Mouse (Mus musculus) CH12.LX (cell line): ENCODE results near the gene Bri3bp. TPM values are rescaled to one million over a fixed set of nuclear protein-coding genes. Genes with fewer than 3 reads are reported as not detected.

ENCODE experiments used
- DNase-seq: peaks from one replicate; pipeline ENCODE4 v3.0.0-alpha.2; 2013; ENCODE audit errors: extremely low read depth
- H3K27ac ChIP-seq: 2 replicates; pipeline ENCODE4 v1.5.1; 2012; ENCODE audit warnings: low read depth, mild to moderate bottlenecking, control low read depth, moderate library complexity; ENCODE audit not compliant: insufficient read depth
- H3K27me3 ChIP-seq: replicated peaks from 2 replicates; pipeline ENCODE3; 2012; ENCODE audit warnings: inconsistent platforms
- H3K36me3 ChIP-seq, 2 experiments: replicated peaks in 1 of 2; 2 replicates each; pipeline versions ENCODE3 to v1.6.1; 2012; ENCODE audit warnings: inconsistent platforms in 1 of 2, low read length in 1 of 2, mild to moderate bottlenecking in 1 of 2, mixed read lengths in 1 of 2, moderate library complexity in 1 of 2; ENCODE audit not compliant: control insufficient read depth in 1 of 2, insufficient read depth in 1 of 2
- H3K4me1 ChIP-seq, 2 experiments: 2 replicates each; pipeline ENCODE4 v1.6.1; 2012; ENCODE audit warnings: inconsistent platforms in 1 of 2, moderate library complexity in 1 of 2; ENCODE audit not compliant: insufficient read depth in 2 of 2, control insufficient read depth in 1 of 2
- H3K4me2 ChIP-seq: 2 replicates; pipeline ENCODE4 v1.6.1; 2012; ENCODE audit warnings: low read depth, mild to moderate bottlenecking, control low read depth; ENCODE audit not compliant: poor library complexity, insufficient read depth, severe bottlenecking
- H3K4me3 ChIP-seq, 3 experiments: fragments of 150-350 bp in 1 of 3; sonication (generic) in 1 of 3; replicated peaks in 1 of 3; 2 replicates each; pipeline versions ENCODE3 to v1.5.1; 2011 to 2012; ENCODE audit warnings: low read depth in 2 of 3, low read length in 2 of 3, mild to moderate bottlenecking in 2 of 3, moderate library complexity in 2 of 3, control low read depth in 1 of 3, improper control_type of control experiment in 1 of 3, inconsistent platforms in 1 of 3, mixed read lengths in 1 of 3; ENCODE audit not compliant: poor library complexity in 1 of 3
- H3K79me2 ChIP-seq: replicated peaks from 2 replicates; pipeline ENCODE4 v1.6.1; 2012; ENCODE audit warnings: mild to moderate bottlenecking, moderate library complexity; ENCODE audit not compliant: control insufficient read depth, poor library complexity, insufficient read depth, severe bottlenecking; ENCODE audit errors: extremely low read depth
- H3K9ac ChIP-seq: 2 replicates; pipeline ENCODE4 v1.6.1; 2012; ENCODE audit warnings: low read depth, mild to moderate bottlenecking, control low read depth, moderate library complexity; ENCODE audit not compliant: insufficient read depth
- H3K9me3 ChIP-seq: replicated peaks from 2 replicates; pipeline ENCODE3; 2012; ENCODE audit warnings: low read length, inconsistent platforms, mixed read lengths
- BHLHE40 ChIP-seq: IDR thresholded peaks from 2 replicates; pipeline ENCODE4 v1.6.1; 2011; ENCODE audit warnings: mild to moderate bottlenecking, low read depth, low read length, improper control_type of control experiment
- CHD1 ChIP-seq: IDR thresholded peaks from 2 replicates; pipeline ENCODE4 v1.6.1; 2012; ENCODE audit warnings: low read depth, low read length, improper control_type of control experiment, inconsistent platforms
- CHD2 ChIP-seq: IDR thresholded peaks from 2 replicates; pipeline ENCODE4 v1.6.1; 2011; ENCODE audit warnings: low read length, improper control_type of control experiment
- CTCF ChIP-seq, 2 experiments: IDR thresholded peaks in 1 of 2; conservative IDR thresholded peaks in 1 of 2; 2 replicates each; pipeline ENCODE4 v1.5.1; 2011 to 2012; ENCODE audit warnings: low read depth in 2 of 2, low read length in 2 of 2, improper control_type of control experiment in 1 of 2, inconsistent platforms in 1 of 2, mild to moderate bottlenecking in 1 of 2, moderate library complexity in 1 of 2
- E2F4 ChIP-seq: IDR thresholded peaks from 2 replicates; pipeline ENCODE4 v1.6.1; 2011; ENCODE audit warnings: low read depth, low read length, improper control_type of control experiment; ENCODE audit not compliant: insufficient replicate concordance
- ELF1 ChIP-seq: IDR thresholded peaks from 2 replicates; pipeline ENCODE4 v1.6.1; 2014; ENCODE audit warnings: low read depth, mild to moderate bottlenecking, inconsistent platforms, low read length, improper control_type of control experiment
- ETS1 ChIP-seq: conservative IDR thresholded peaks from 2 replicates; pipeline ENCODE4 v1.6.1; 2012; ENCODE audit warnings: low read depth, mild to moderate bottlenecking, inconsistent platforms, low read length, improper control_type of control experiment, moderate library complexity
- GABPA ChIP-seq: IDR thresholded peaks from 2 replicates; pipeline ENCODE4 v1.6.1; 2012; ENCODE audit warnings: low read depth, low read length, improper control_type of control experiment, inconsistent platforms; ENCODE audit not compliant: insufficient replicate concordance
- HCFC1 ChIP-seq: IDR thresholded peaks from 2 replicates; pipeline ENCODE4 v1.6.1; 2012; ENCODE audit warnings: low read depth, mild to moderate bottlenecking, inconsistent platforms, low read length, improper control_type of control experiment
- IRF4 ChIP-seq: IDR thresholded peaks from 2 replicates; pipeline ENCODE4 v1.6.1; 2014; ENCODE audit warnings: low read depth, mild to moderate bottlenecking, inconsistent platforms, low read length, improper control_type of control experiment
- JUND ChIP-seq: conservative IDR thresholded peaks from 2 replicates; pipeline ENCODE4 v1.6.1; 2011; ENCODE audit warnings: low read depth, low read length, improper control_type of control experiment
- KAT2A ChIP-seq: IDR thresholded peaks from 2 replicates; pipeline ENCODE4 v1.6.1; 2012; ENCODE audit warnings: low read length, improper control_type of control experiment, inconsistent platforms; ENCODE audit not compliant: insufficient replicate concordance
- MXI1 ChIP-seq: IDR thresholded peaks from 2 replicates; pipeline ENCODE4 v1.6.1; 2011; ENCODE audit warnings: mild to moderate bottlenecking, low read depth, low read length, improper control_type of control experiment
- MYC ChIP-seq: IDR thresholded peaks from 2 replicates; pipeline ENCODE4 v1.6.1; 2011; ENCODE audit warnings: low read depth, mild to moderate bottlenecking, improper control_type of control experiment, low read length
- NRF1 ChIP-seq: IDR thresholded peaks from 2 replicates; pipeline ENCODE4 v1.6.1; 2014; ENCODE audit warnings: low read depth, mild to moderate bottlenecking, inconsistent platforms, low read length, improper control_type of control experiment, moderate library complexity
- POLR2A ChIP-seq: IDR thresholded peaks from 2 replicates; pipeline ENCODE4 v1.6.1; 2011; ENCODE audit warnings: low read depth, mild to moderate bottlenecking, improper control_type of control experiment, low read length
- SMC3 ChIP-seq: IDR thresholded peaks from 2 replicates; pipeline ENCODE4 v1.6.1; 2011; ENCODE audit warnings: low read depth, low read length, improper control_type of control experiment
- TBP ChIP-seq: conservative IDR thresholded peaks from 2 replicates; pipeline ENCODE4 v1.6.1; 2011; ENCODE audit warnings: low read depth, low read length, improper control_type of control experiment
- UBTF ChIP-seq: IDR thresholded peaks from 2 replicates; pipeline ENCODE4 v1.6.1; 2012; ENCODE audit warnings: low read depth, mild to moderate bottlenecking, inconsistent platforms, low read length, improper control_type of control experiment, moderate library complexity
- USF2 ChIP-seq: conservative IDR thresholded peaks from 2 replicates; pipeline ENCODE4 v1.6.1; 2011; ENCODE audit warnings: low read depth, low read length, improper control_type of control experiment
- ZKSCAN1 ChIP-seq: IDR thresholded peaks from 2 replicates; pipeline ENCODE4 v1.6.1; 2012; ENCODE audit warnings: low read depth, inconsistent platforms, low read length, improper control_type of control experiment, borderline replicate concordance
- dilution Hi-C: fragments of 300-500 bp; cut with MboI; formaldehyde crosslinking; loops from 2 replicates; pipeline ENCODE4 v1.14.3; 2020; ENCODE audit warnings: low sequenced_read_pairs; ENCODE audit not compliant: extremely low pct_unique_long_range_greater_than_20kb, extremely low pct_ligation_motif_present
- in situ Hi-C: fragments of 300-500 bp; cut with MboI; formaldehyde crosslinking; loops from 3 replicates; pipeline ENCODE4 v1.14.3; 2019; ENCODE audit warnings: low sequenced_read_pairs, low pct_ligation_motif_present, low pct_unique_long_range_greater_than_20kb, mixed read lengths
- polyA plus RNA-seq: library from polyadenylated mRNA; unstranded; fragments of >175 nt; gene quantifications from 2 replicates; pipeline ENCODE4 v1.2.1, GENCODE M21; 2012; ENCODE audit warnings: low read depth; ENCODE audit not compliant: insufficient read length
- total RNA-seq, 2 experiments: library from RNA; depleted of rRNA; stranded (reverse); fragments of 300-350 nt in 1 of 2; fragments of >200 nt in 1 of 2; gene quantifications; 2 replicates each; pipeline ENCODE4 v1.2.3; 2012 to 2014

Bri3bp gene
- total and polyA plus RNA-seq, 3 experiments, result 37.7 to 147 (median 49.6) TPM

GRCm38 (mm10) chr5:125425698-125426276 lies 15.6 kb upstream of the Bri3bp start:
- dilution Hi-C loops (no loop called here), in situ Hi-C loops (no loop called here)
- H3K9ac ChIP-seq, result no peak overlapping the region
- peak; percentile 84 for TF ChIP-seq TBP
- 0 out of 2 replicates have a peak, but pooled peaks have one; percentile 37 for TF ChIP-seq UBTF
- no peak for TF ChIP-seq KAT2A
- TF ChIP-seq POLR2A, result no peak
- no peak for TF ChIP-seq IRF4
- TF ChIP-seq NRF1, result no peak
- no peak for TF ChIP-seq SMC3
- no peak for TF ChIP-seq MYC
- TF ChIP-seq CHD2, result no peak
- TF ChIP-seq BHLHE40, result peak; percentile 40
- no peak overlapping the region for H3K4me2 ChIP-seq
- H3K27ac ChIP-seq, result 0 out of 2 replicates have a peak overlapping the region, but pooled peaks have one; percentile 0
- no peaks in the 10 kb centered on the region for H3K79me2 ChIP-seq
- H3K27me3 ChIP-seq, result no peaks in the 10 kb centered on the region
- H3K4me3 ChIP-seq, result no peak overlapping the region
- H3K36me3 ChIP-seq, result peaks cover 95 to 100% of the 10 kb centered on the region in 2 experiments
- peaks cover 41% of the 10 kb centered on the region for H3K9me3 ChIP-seq
- no peak for DNase-seq
- H3K4me1 ChIP-seq, result peaks cover 0 to 10% of the 10 kb centered on the region in 2 experiments; a peak in 1 of 4 replicates

DNA sequence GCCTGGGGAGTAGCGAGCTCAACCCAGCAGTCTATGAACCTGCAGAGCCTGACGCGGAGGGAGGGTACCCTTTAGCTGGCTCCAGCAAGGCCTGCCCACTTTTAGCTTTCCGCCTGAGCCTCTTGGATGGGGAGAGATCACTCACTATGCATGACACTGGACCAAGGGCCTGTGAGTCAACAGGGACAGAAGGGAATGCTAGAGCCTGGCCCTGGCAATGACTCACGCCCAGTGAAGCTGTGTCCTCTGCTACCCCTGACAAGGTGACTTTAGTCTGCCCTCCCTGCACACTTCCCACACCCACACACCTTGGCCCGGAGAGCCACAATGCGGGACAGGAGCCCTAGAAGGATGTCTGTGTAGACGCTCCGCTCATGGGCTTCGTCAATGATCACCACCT lies 15.0 kb upstream of the Bri3bp start:
- Histone ChIP-seq H3K79me2 (no peaks in the 10 kb centered on the region; the same call in 1 of the 2 replicates), H3K27me3 (no peaks in the 10 kb centered on the region), H3K9me3 (peaks cover 38% of the 10 kb centered on the region), H3K4me2 (no peak overlapping the region), H3K9ac (no peak overlapping the region), H3K4me1 (peaks cover 0 to 10% of the 10 kb centered on the region in 2 experiments; a peak in 1 of 4 replicates), H3K27ac (no peak overlapping the region), H3K36me3 (peaks cover 95 to 100% of the 10 kb centered on the region in 2 experiments), H3K4me3 (no peak overlapping the region)
- DNase-seq, result no peak
- dilution Hi-C loops, result no loop called here
- no peak for TF ChIP-seq HCFC1
- TF ChIP-seq CTCF (conservative IDR thresholded peaks at IDR 0.05 in 1 of 2, IDR thresholded peaks at IDR 0.05 in 1 of 2; ENCODE audit: low read depth in 2 of 2, low read length in 2 of 2), result no peak
- TF ChIP-seq ETS1, result no peak
- TF ChIP-seq TBP, result no peak
- no peak for TF ChIP-seq ELF1
- no peak for TF ChIP-seq E2F4
- TF ChIP-seq JUND, result no peak
- TF ChIP-seq USF2, result no peak
- TF ChIP-seq GABPA, result no peak
- TF ChIP-seq UBTF, result no peak
- TF ChIP-seq MXI1, result no peak
- TF ChIP-seq CHD1, result no peak
- no peak for TF ChIP-seq ZKSCAN1
- no peak for TF ChIP-seq NRF1
- in situ Hi-C loops, result no loop called here
